17 mouse cellular contexts compared by ENCODE assay signal in the genomic region with DNA sequence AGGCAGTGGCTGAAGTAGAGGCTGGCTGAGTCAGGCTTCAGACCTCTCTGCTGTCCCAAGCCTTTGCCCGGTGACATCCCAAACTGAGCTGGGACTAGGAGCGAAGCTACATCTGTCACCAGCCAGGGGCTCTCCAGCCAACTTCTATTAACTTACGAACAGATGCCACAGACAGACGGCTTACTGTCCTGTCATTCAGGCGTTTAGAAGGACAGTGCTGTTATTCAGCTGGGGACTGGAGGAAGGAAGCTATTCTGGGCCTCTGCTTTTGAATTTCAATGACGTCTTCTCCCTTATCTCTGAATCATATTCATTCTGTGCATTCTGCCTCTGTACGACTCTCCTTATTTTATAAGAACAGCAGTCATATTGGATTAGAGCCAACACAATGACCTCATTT. TPM values are rescaled to one million over a fixed set of nuclear protein-coding genes. Genes with fewer than 3 reads are reported as not detected.
DNase-seq lines count a peak whose midpoint lies in the region; ATAC-seq and TF ChIP-seq lines count a peak whose summit lies in the region.
"Had no signal": no experiment of that assay in that cellular context is flagged by ENCODE, and none has a peak within 500 bp of the region (broad histone marks: within the 10 kb centered on the region; RNA-seq: fewer than 3 reads in every experiment).

No protein-coding gene starts in this region.

- no peak for TF ChIP-seq CTCF in hindbrain, postnatal 0 days (IDR thresholded peaks at IDR 0.05; ENCODE audit: low read depth)

- peak; percentile 85 for ATAC-seq in frontal cortex, adult (ENCODE audit: low TSS enrichment)
- peak; percentile 69 for ATAC-seq in hindbrain, postnatal 0 days
- 0 out of 2 replicates have a peak, but pooled peaks have one; percentile 21 for ATAC-seq in midbrain, embryonic 16.5 days
- ATAC-seq in midbrain, embryonic 11.5 days (ENCODE audit: low FRiP score): no peak

- H3K9me3 ChIP-seq in hindbrain, postnatal 0 days (ENCODE audit: low read length): no peaks in the 10 kb centered on the region
- H3K9me3 ChIP-seq in hindbrain, embryonic 10.5 days: no peaks in the 10 kb centered on the region
- no peaks in the 10 kb centered on the region for H3K9me3 ChIP-seq in midbrain, embryonic 16.5 days (replicated peaks; ENCODE audit: control insufficient read depth, low read length, poor library complexity, severe bottlenecking)
- H3K9me3 ChIP-seq in midbrain, embryonic 11.5 days (ENCODE audit: control insufficient read depth, low read length): no peaks in the 10 kb centered on the region

- H3K79me2 ChIP-seq in myocyte (ENCODE audit: control insufficient read depth, insufficient read depth): no peaks in the 10 kb centered on the region

- no peaks in the 10 kb centered on the region for H3K36me3 ChIP-seq in hindbrain, postnatal 0 days (ENCODE audit: insufficient read depth, low read length)
- H3K36me3 ChIP-seq in hindbrain, embryonic 10.5 days: no peaks in the 10 kb centered on the region
- no peaks in the 10 kb centered on the region for H3K36me3 ChIP-seq in midbrain, embryonic 16.5 days (ENCODE audit: control insufficient read depth, insufficient read depth, low read length)
- no peaks in the 10 kb centered on the region for H3K36me3 ChIP-seq in midbrain, embryonic 11.5 days (ENCODE audit: control insufficient read depth, insufficient read depth, low read length)
- no peaks in the 10 kb centered on the region for H3K36me3 ChIP-seq in myocyte (ENCODE audit: control insufficient read depth, insufficient read depth)

- no peak for DNase-seq in frontal cortex, postnatal 10 days (ENCODE audit: low spot score in 2 of 2)
- peak; percentile 14 for DNase-seq in hindbrain, postnatal 0 days (ENCODE audit: low spot score)
- DNase-seq in hindbrain, embryonic 10.5 days (ENCODE audit: low spot score): no peak
- no peak for DNase-seq in midbrain, embryonic 11.5 days (ENCODE audit: low spot score, missing footprints)
- DNase-seq in spleen, adult 12 weeks (ENCODE audit: low spot score): no peak
- DNase-seq: cerebellum, adult 11-12 months; heart, postnatal 14 days; kidney, adult 18-20 months; kidney, postnatal 25 days; right cerebral cortex, postnatal 4 days; thymus, postnatal 14 days had no signal

- H3K9ac ChIP-seq in hindbrain, postnatal 0 days (replicated peaks; ENCODE audit: low read length): no peak overlapping the region
- H3K9ac ChIP-seq in midbrain, embryonic 16.5 days (ENCODE audit: low read depth, low read length): no peak overlapping the region
- no peak overlapping the region for H3K9ac ChIP-seq in midbrain, embryonic 11.5 days (ENCODE audit: low read length)

- 37% methylated on average over 7 of the region's 7 CpGs for whole genome bisulfite sequencing in hindbrain, postnatal 0 days
- 53% methylated on average over 7 of the region's 7 CpGs for WGBS in hindbrain, embryonic 10.5 days
- 38% methylated on average over 7 of the region's 7 CpGs for WGBS in midbrain, embryonic 16.5 days
- WGBS in midbrain, embryonic 11.5 days: 55% methylated on average over 7 of the region's 7 CpGs

- TF ChIP-seq POLR2A in myocyte (IDR thresholded peaks at IDR 0.05; ENCODE audit: insufficient read length, low read depth): no peak

- H3K4me3 ChIP-seq in hindbrain, postnatal 0 days (ENCODE audit: low read length): no peak overlapping the region
- H3K4me3 ChIP-seq in hindbrain, embryonic 10.5 days: no peak overlapping the region
- no peak overlapping the region for H3K4me3 ChIP-seq in midbrain, embryonic 16.5 days (ENCODE audit: low read depth, low read length)
- no peak overlapping the region for H3K4me3 ChIP-seq in midbrain, embryonic 11.5 days (ENCODE audit: low read depth, low read length)
- no peak overlapping the region for H3K4me3 ChIP-seq in myocyte
- H3K4me3 ChIP-seq: erythroblast, embryonic 14.5 days; left cerebral cortex, adult 2 months had no signal

- peaks cover 23% of the 10 kb centered on the region for H3K27me3 ChIP-seq in hindbrain, postnatal 0 days (ENCODE audit: insufficient read depth, low read length)
- H3K27me3 ChIP-seq in hindbrain, embryonic 10.5 days (ENCODE audit: insufficient read depth, poor library complexity, severe bottlenecking): peaks cover 64% of the 10 kb centered on the region
- H3K27me3 ChIP-seq in midbrain, embryonic 16.5 days (ENCODE audit: control insufficient read depth, insufficient read depth, low read depth, low read length): peaks cover 39% of the 10 kb centered on the region
- peaks cover 29% of the 10 kb centered on the region for H3K27me3 ChIP-seq in midbrain, embryonic 11.5 days (ENCODE audit: control insufficient read depth, insufficient read depth, low read length)
- H3K27me3 ChIP-seq in myocyte (ENCODE audit: control insufficient read depth, insufficient read depth, insufficient read length): no peaks in the 10 kb centered on the region

- no peaks in the 10 kb centered on the region for H3K4me1 ChIP-seq in hindbrain, postnatal 0 days (ENCODE audit: insufficient read depth, low read length)
- peaks cover 27% of the 10 kb centered on the region for H3K4me1 ChIP-seq in hindbrain, embryonic 10.5 days (replicated peaks)
- no peaks in the 10 kb centered on the region for H3K4me1 ChIP-seq in midbrain, embryonic 16.5 days (ENCODE audit: control insufficient read depth, insufficient read depth, low read length)
- H3K4me1 ChIP-seq in midbrain, embryonic 11.5 days (ENCODE audit: control insufficient read depth, insufficient read depth, low read length): peaks cover 4% of the 10 kb centered on the region; the same call in 1 of the 2 replicates

- no peak overlapping the region for H3K27ac ChIP-seq in hindbrain, postnatal 0 days
- H3K27ac ChIP-seq in hindbrain, embryonic 10.5 days: no peak overlapping the region
- no peak overlapping the region for H3K27ac ChIP-seq in midbrain, embryonic 16.5 days (ENCODE audit: low read length)
- no peak overlapping the region for H3K27ac ChIP-seq in midbrain, embryonic 11.5 days (ENCODE audit: low read depth, low read length)
- H3K27ac ChIP-seq: left cerebral cortex, adult 2 months had no signal

- no peak overlapping the region for H3K4me2 ChIP-seq in hindbrain, postnatal 0 days (ENCODE audit: low read depth, low read length)
- no peak overlapping the region for H3K4me2 ChIP-seq in midbrain, embryonic 16.5 days (ENCODE audit: low read length)
- H3K4me2 ChIP-seq in midbrain, embryonic 11.5 days: no peak overlapping the region
- peak overlapping the region; percentile 27 for H3K4me2 ChIP-seq in myocyte (ENCODE audit: low read depth)

- H3ac ChIP-seq in myocyte (ENCODE audit: control insufficient read depth, insufficient read length): no peak overlapping the region

TF ChIP-seq in myocyte, 11 proteins besides CTCF, POLR2A, EP300 and RAD21:
- TF ChIP-seq MYOD1 (IDR thresholded peaks at IDR 0.05; ENCODE audit: control insufficient read depth in 1 of 3, insufficient read length in 2 of 3, low read depth in 2 of 3) (peak in 1 of 3 experiments; percentile 7), TCF3 (IDR thresholded peaks at IDR 0.05; ENCODE audit: insufficient read length, low read depth) (no peak)

RNA-seq across cellular contexts. Expression of gene Irf6, which starts 1.8 kb away (rescaled TPM):
- 0.47 and 0.78 TPM in 2 replicates for total RNA-seq in hindbrain, postnatal 0 days (2014; rRNA removed)
- 0.44 and 0.66 TPM in 2 replicates for polyA plus RNA-seq in hindbrain, postnatal 0 days (2015; fragmentation: Nextera tagmentation; extraction: Ambion mirVana)
- 3.7 and 4.9 TPM in 2 replicates for polyA plus RNA-seq in hindbrain, embryonic 10.5 days (2016; fragmentation: Nextera tagmentation; extraction: Ambion mirVana)
- 0.66 and 0.67 TPM in 2 replicates for polyA plus RNA-seq in midbrain, embryonic 16.5 days (2015; fragmentation: Nextera tagmentation; extraction: Ambion mirVana)
- polyA plus RNA-seq in midbrain, embryonic 11.5 days (2014; fragmentation: Nextera tagmentation; extraction: Ambion mirVana): 1.5 and 2.8 TPM in 2 replicates
- 0.73 TPM for polyA plus RNA-seq in myocyte (2012; fragmentation: generic; extraction: Trizol)
- polyA plus RNA-seq: erythroblast, embryonic 14.5 days had no signal

RNA-seq across cellular contexts. Expression of gene A130010J15Rik, which starts 16.7 kb away (rescaled TPM):
- total RNA-seq in hindbrain, postnatal 0 days (2014; rRNA removed): 11.2 and 14.8 TPM in 2 replicates
- polyA plus RNA-seq in hindbrain, postnatal 0 days (2015; fragmentation: Nextera tagmentation; extraction: Ambion mirVana): 8.7 and 8.9 TPM in 2 replicates
- 13.8 and 17.7 TPM in 2 replicates for polyA plus RNA-seq in hindbrain, embryonic 10.5 days (2016; fragmentation: Nextera tagmentation; extraction: Ambion mirVana)
- 12.6 and 12.9 TPM in 2 replicates for polyA plus RNA-seq in midbrain, embryonic 16.5 days (2015; fragmentation: Nextera tagmentation; extraction: Ambion mirVana)
- 14.9 and 17.9 TPM in 2 replicates for polyA plus RNA-seq in midbrain, embryonic 11.5 days (2014; fragmentation: Nextera tagmentation; extraction: Ambion mirVana)
- 5.1 TPM for polyA plus RNA-seq in myocyte (2012; fragmentation: generic; extraction: Trizol)
- polyA plus RNA-seq: erythroblast, embryonic 14.5 days had no signal

RNA-seq across cellular contexts. Expression of gene Diexf, which starts 21.1 kb away (rescaled TPM):
- 8.6 and 9.8 TPM in 2 replicates for total RNA-seq in hindbrain, postnatal 0 days (2014; rRNA removed)
- polyA plus RNA-seq in hindbrain, postnatal 0 days (2015; fragmentation: Nextera tagmentation; extraction: Ambion mirVana): 3.5 and 4.9 TPM in 2 replicates
- 7.0 and 9.3 TPM in 2 replicates for polyA plus RNA-seq in hindbrain, embryonic 10.5 days (2016; fragmentation: Nextera tagmentation; extraction: Ambion mirVana)
- polyA plus RNA-seq in midbrain, embryonic 16.5 days (2015; fragmentation: Nextera tagmentation; extraction: Ambion mirVana): 8.9 and 9.7 TPM in 2 replicates
- 8.5 and 10.7 TPM in 2 replicates for polyA plus RNA-seq in midbrain, embryonic 11.5 days (2014; fragmentation: Nextera tagmentation; extraction: Ambion mirVana)
- 13.3 TPM for polyA plus RNA-seq in myocyte (2012; fragmentation: generic; extraction: Trizol)

RNA-seq across cellular contexts. Expression of gene Traf3ip3, which starts 50.4 kb away (rescaled TPM):
- 0.78 and 1.5 TPM in 2 replicates for total RNA-seq in hindbrain, postnatal 0 days (2014; rRNA removed)
- polyA plus RNA-seq in hindbrain, postnatal 0 days (2015; fragmentation: Nextera tagmentation; extraction: Ambion mirVana): 1.9 TPM in 2 replicates
- 1.5 and 1.8 TPM in 2 replicates for polyA plus RNA-seq in hindbrain, embryonic 10.5 days (2016; fragmentation: Nextera tagmentation; extraction: Ambion mirVana)
- polyA plus RNA-seq in midbrain, embryonic 16.5 days (2015; fragmentation: Nextera tagmentation; extraction: Ambion mirVana): 0.77 and 1.1 TPM in 2 replicates
- 0.77 and 1.4 TPM in 2 replicates for polyA plus RNA-seq in midbrain, embryonic 11.5 days (2014; fragmentation: Nextera tagmentation; extraction: Ambion mirVana)
- 11.5 TPM for polyA plus RNA-seq in myocyte (2012; fragmentation: generic; extraction: Trizol)
- polyA plus RNA-seq: erythroblast, embryonic 14.5 days had no signal

RNA-seq across cellular contexts. Expression of gene Lamb3, which starts 56.4 kb away (rescaled TPM):
- total RNA-seq in hindbrain, postnatal 0 days (2014; rRNA removed): 1.0 and 1.3 TPM in 2 replicates
- 0.36 and 0.52 TPM in 2 replicates for polyA plus RNA-seq in hindbrain, postnatal 0 days (2015; fragmentation: Nextera tagmentation; extraction: Ambion mirVana)
- polyA plus RNA-seq in hindbrain, embryonic 10.5 days (2016; fragmentation: Nextera tagmentation; extraction: Ambion mirVana): 0.37 and 0.46 TPM in 2 replicates
- 0.67 and 0.75 TPM in 2 replicates for polyA plus RNA-seq in midbrain, embryonic 16.5 days (2015; fragmentation: Nextera tagmentation; extraction: Ambion mirVana)
- polyA plus RNA-seq in midbrain, embryonic 11.5 days (2014; fragmentation: Nextera tagmentation; extraction: Ambion mirVana): 0.11 TPM in 1 of 2 replicates, not detected in the other
- polyA plus RNA-seq in myocyte (2012; fragmentation: generic; extraction: Trizol): 15.5 TPM
- total RNA-seq: megakaryocyte-erythroid progenitor cell, adult 5-6 weeks had no signal
- polyA plus RNA-seq: erythroblast, embryonic 14.5 days had no signal
